Mouse (Mus musculus): ENCODE measurements around the gene Man1a2. TPM values are rescaled to one million over a fixed set of nuclear protein-coding genes. Genes with fewer than 3 reads are reported as not detected.
A peak's percentile ranks its signal among the peaks of the same experiment; 100 is the strongest.

Gene Man1a2
- polyA plus RNA-seq, 1 experiment, result 22.5 TPM

GRCm38 (mm10) chr3:100703847-100704644 lies 18.7 kb upstream of the Man1a2 start:
- H3K4me3 ChIP-seq (ENCODE audit: insufficient read depth, low read depth, low read length), result no peak overlapping the region
- no peaks in the 10 kb centered on the region for H3K4me1 ChIP-seq (ENCODE audit: control insufficient read depth, insufficient read depth, insufficient read length, low read length)
- no peak overlapping the region for H3K27ac ChIP-seq (replicated peaks; ENCODE audit: low read depth, low read length)

GRCm38 (mm10) chr3:100702875-100703846 lies 17.9 kb upstream of the Man1a2 start:
- Histone ChIP-seq H3K4me1 (ENCODE audit: control insufficient read depth, insufficient read depth, insufficient read length, low read length) (no peaks in the 10 kb centered on the region), H3K4me3 (ENCODE audit: insufficient read depth, low read depth, low read length) (no peak overlapping the region), H3K27ac (replicated peaks; ENCODE audit: low read depth, low read length) (no peak overlapping the region)

- Histone ChIP-seq H3K4me3 (ENCODE audit: insufficient read depth, low read depth, low read length) (no peak overlapping the region), H3K27ac (replicated peaks; ENCODE audit: low read depth, low read length) (no peak overlapping the region), H3K4me1 (ENCODE audit: control insufficient read depth, insufficient read depth, insufficient read length, low read length) (no peaks in the 10 kb centered on the region)
These were observed 3.4 kb upstream of the Man1a2 start for GRCm38 (mm10) chr3:100688747-100689146.

GRCm38 (mm10) chr3:100686756-100687155 lies 1.5 kb upstream of the Man1a2 start:
- Histone ChIP-seq H3K4me3 (ENCODE audit: insufficient read depth, low read depth, low read length) (no peak overlapping the region), H3K27ac (replicated peaks; ENCODE audit: low read depth, low read length) (no peak overlapping the region), H3K4me1 (ENCODE audit: control insufficient read depth, insufficient read depth, insufficient read length, low read length) (peaks cover 5% of the 10 kb centered on the region)

GRCm38 (mm10) chr3:100685763-100686370 lies 564 bp upstream of the Man1a2 start:
- H3K4me3 ChIP-seq (ENCODE audit: insufficient read depth, low read depth, low read length), result peak overlapping the region; percentile 100
- peaks cover 9% of the 10 kb centered on the region for H3K4me1 ChIP-seq (ENCODE audit: control insufficient read depth, insufficient read depth, insufficient read length, low read length)
- H3K27ac ChIP-seq (replicated peaks; ENCODE audit: low read depth, low read length), result peak overlapping the region; percentile 90

GRCm38 (mm10) chr3:100684234-100684975 lies 898 bp downstream of the Man1a2 start:
- H3K27ac ChIP-seq (replicated peaks; ENCODE audit: low read depth, low read length), result no peak overlapping the region
- H3K4me1 ChIP-seq (ENCODE audit: control insufficient read depth, insufficient read depth, insufficient read length, low read length), result peaks cover 9% of the 10 kb centered on the region
- peak overlapping the region; percentile 100 for H3K4me3 ChIP-seq (ENCODE audit: insufficient read depth, low read depth, low read length)

GRCm38 (mm10) chr3:100682841-100683240 lies 2.5 kb downstream of the Man1a2 start:
- peaks cover 14% of the 10 kb centered on the region for H3K4me1 ChIP-seq (ENCODE audit: control insufficient read depth, insufficient read depth, insufficient read length, low read length)
- H3K4me3 ChIP-seq (ENCODE audit: insufficient read depth, low read depth, low read length), result peak overlapping the region; percentile 16
- H3K27ac ChIP-seq (replicated peaks; ENCODE audit: low read depth, low read length), result no peak overlapping the region

GRCm38 (mm10) chr3:100682281-100682680 lies 3.0 kb downstream of the Man1a2 start:
- Histone ChIP-seq H3K4me3 (ENCODE audit: insufficient read depth, low read depth, low read length) (no peak overlapping the region), H3K4me1 (ENCODE audit: control insufficient read depth, insufficient read depth, insufficient read length, low read length) (peaks cover 14% of the 10 kb centered on the region), H3K27ac (replicated peaks; ENCODE audit: low read depth, low read length) (no peak overlapping the region)

GRCm38 (mm10) chr3:100681448-100682092 lies 3.7 kb downstream of the Man1a2 start:
- 0 out of 2 replicates have a peak overlapping the region, but pooled peaks have one; percentile 13 for H3K4me3 ChIP-seq (ENCODE audit: insufficient read depth, low read depth, low read length)
- no peak overlapping the region for H3K27ac ChIP-seq (replicated peaks; ENCODE audit: low read depth, low read length)
- peaks cover 14% of the 10 kb centered on the region for H3K4me1 ChIP-seq (ENCODE audit: control insufficient read depth, insufficient read depth, insufficient read length, low read length)

GRCm38 (mm10) chr3:100680226-100680625 lies 5.1 kb downstream of the Man1a2 start:
- no peak overlapping the region for H3K4me3 ChIP-seq (ENCODE audit: insufficient read depth, low read depth, low read length)
- no peak overlapping the region for H3K27ac ChIP-seq (replicated peaks; ENCODE audit: low read depth, low read length)
- H3K4me1 ChIP-seq (ENCODE audit: control insufficient read depth, insufficient read depth, insufficient read length, low read length), result peaks cover 14% of the 10 kb centered on the region

- no peak overlapping the region for H3K27ac ChIP-seq (replicated peaks; ENCODE audit: low read depth, low read length)
- no peak overlapping the region for H3K4me3 ChIP-seq (ENCODE audit: insufficient read depth, low read depth, low read length)
- H3K4me1 ChIP-seq (ENCODE audit: control insufficient read depth, insufficient read depth, insufficient read length, low read length), result peaks cover 14% of the 10 kb centered on the region
These were observed 6.2 kb downstream of the Man1a2 start for GRCm38 (mm10) chr3:100678951-100679570.

GRCm38 (mm10) chr3:100675146-100675545 lies 10.2 kb downstream of the Man1a2 start:
- Histone ChIP-seq H3K27ac (replicated peaks; ENCODE audit: low read depth, low read length) (no peak overlapping the region), H3K4me3 (ENCODE audit: insufficient read depth, low read depth, low read length) (no peak overlapping the region), H3K4me1 (ENCODE audit: control insufficient read depth, insufficient read depth, insufficient read length, low read length) (peaks cover 5% of the 10 kb centered on the region)

- Histone ChIP-seq H3K4me1 (ENCODE audit: control insufficient read depth, insufficient read depth, insufficient read length, low read length) (no peaks in the 10 kb centered on the region), H3K4me3 (ENCODE audit: insufficient read depth, low read depth, low read length) (no peak overlapping the region), H3K27ac (replicated peaks; ENCODE audit: low read depth, low read length) (no peak overlapping the region)
These were observed 14.9 kb downstream of the Man1a2 start for GRCm38 (mm10) chr3:100670412-100670811.

- no peak overlapping the region for H3K4me3 ChIP-seq (ENCODE audit: insufficient read depth, low read depth, low read length)
- no peaks in the 10 kb centered on the region; the same call in 1 of the 2 replicates for H3K4me1 ChIP-seq (ENCODE audit: control insufficient read depth, insufficient read depth, insufficient read length, low read length)
- no peak overlapping the region for H3K27ac ChIP-seq (replicated peaks; ENCODE audit: low read depth, low read length)
These were observed 32.0 kb downstream of the Man1a2 start for GRCm38 (mm10) chr3:100653291-100653690.
